Mouse (Mus musculus): ENCODE data around the gene Ric1.

Gene Ric1

GRCm38 (mm10) chr19:29482637-29483036 is 39.4 kb upstream of the Ric1 start:
- no peaks in the 10 kb centered on the region for H3K9me3 ChIP-seq (ENCODE audit: low read length)
- 0 out of 2 replicates have a peak, but pooled peaks cover 3% of the 10 kb centered on the region for H3K27me3 ChIP-seq (ENCODE audit: insufficient read depth, low read length)
- H3K36me3 ChIP-seq (ENCODE audit: insufficient read depth, low read length): no peaks in the 10 kb centered on the region
- TF ChIP-seq POU5F1 (IDR thresholded peaks at IDR 0.05; ENCODE audit: borderline replicate concordance, low read length) (no peak), NANOG (IDR thresholded peaks at IDR 0.05; ENCODE audit: borderline replicate concordance, low read length) (no peak), CTCF (conservative IDR thresholded peaks at IDR 0.05; ENCODE audit: low read length) (no peak)
- no peak overlapping the region for H3K4me3 ChIP-seq (replicated peaks; ENCODE audit: low read length)
- no peaks in the 10 kb centered on the region for H3K4me1 ChIP-seq (replicated peaks; ENCODE audit: low read depth, low read length)

GRCm38 (mm10) chr19:29483386-29483785 is 38.7 kb upstream of the Ric1 start:
- TF ChIP-seq POU5F1 (IDR thresholded peaks at IDR 0.05; ENCODE audit: borderline replicate concordance, low read length): no peak
- no peak for TF ChIP-seq CTCF (conservative IDR thresholded peaks at IDR 0.05; ENCODE audit: low read length)
- TF ChIP-seq NANOG (IDR thresholded peaks at IDR 0.05; ENCODE audit: borderline replicate concordance, low read length): no peak
- no peaks in the 10 kb centered on the region for H3K9me3 ChIP-seq (ENCODE audit: low read length)
- H3K4me1 ChIP-seq (replicated peaks; ENCODE audit: low read depth, low read length): no peaks in the 10 kb centered on the region
- H3K36me3 ChIP-seq (ENCODE audit: insufficient read depth, low read length): no peaks in the 10 kb centered on the region
- 0 out of 2 replicates have a peak, but pooled peaks cover 3% of the 10 kb centered on the region for H3K27me3 ChIP-seq (ENCODE audit: insufficient read depth, low read length)
- H3K4me3 ChIP-seq (replicated peaks; ENCODE audit: low read length): no peak overlapping the region

GRCm38 (mm10) chr19:29484537-29484936 is 37.5 kb upstream of the Ric1 start:
- no peaks in the 10 kb centered on the region for H3K36me3 ChIP-seq (ENCODE audit: insufficient read depth, low read length)
- no peaks in the 10 kb centered on the region for H3K4me1 ChIP-seq (replicated peaks; ENCODE audit: low read depth, low read length)
- H3K9me3 ChIP-seq (ENCODE audit: low read length): no peaks in the 10 kb centered on the region
- H3K27me3 ChIP-seq (ENCODE audit: insufficient read depth, low read length): 0 out of 2 replicates have a peak, but pooled peaks cover 1% of the 10 kb centered on the region
- no peak overlapping the region for H3K4me3 ChIP-seq (replicated peaks; ENCODE audit: low read length)
- TF ChIP-seq CTCF (conservative IDR thresholded peaks at IDR 0.05; ENCODE audit: low read length): no peak
- TF ChIP-seq POU5F1 (IDR thresholded peaks at IDR 0.05; ENCODE audit: borderline replicate concordance, low read length): no peak
- no peak for TF ChIP-seq NANOG (IDR thresholded peaks at IDR 0.05; ENCODE audit: borderline replicate concordance, low read length)

GRCm38 (mm10) chr19:29485257-29485948 is 36.7 kb upstream of the Ric1 start:
- H3K4me1 ChIP-seq (replicated peaks; ENCODE audit: low read depth, low read length): no peaks in the 10 kb centered on the region
- no peak overlapping the region for H3K4me3 ChIP-seq (replicated peaks; ENCODE audit: low read length)
- H3K27me3 ChIP-seq (ENCODE audit: insufficient read depth, low read length): no peaks in the 10 kb centered on the region
- H3K9me3 ChIP-seq (ENCODE audit: low read length): peaks cover 2% of the 10 kb centered on the region; the same call in 1 of the 2 replicates
- TF ChIP-seq CTCF (conservative IDR thresholded peaks at IDR 0.05; ENCODE audit: low read length): no peak
- TF ChIP-seq POU5F1 (IDR thresholded peaks at IDR 0.05; ENCODE audit: borderline replicate concordance, low read length): no peak
- no peak for TF ChIP-seq NANOG (IDR thresholded peaks at IDR 0.05; ENCODE audit: borderline replicate concordance, low read length)
- H3K36me3 ChIP-seq (ENCODE audit: insufficient read depth, low read length): no peaks in the 10 kb centered on the region

GRCm38 (mm10) chr19:29486545-29487206 is 35.4 kb upstream of the Ric1 start:
- TF ChIP-seq NANOG (IDR thresholded peaks at IDR 0.05; ENCODE audit: borderline replicate concordance, low read length) (no peak), CTCF (conservative IDR thresholded peaks at IDR 0.05; ENCODE audit: low read length) (no peak), POU5F1 (IDR thresholded peaks at IDR 0.05; ENCODE audit: borderline replicate concordance, low read length) (no peak)
- no peaks in the 10 kb centered on the region for H3K36me3 ChIP-seq (ENCODE audit: insufficient read depth, low read length)
- no peak overlapping the region for H3K4me3 ChIP-seq (replicated peaks; ENCODE audit: low read length)
- H3K9me3 ChIP-seq (ENCODE audit: low read length): peaks cover 15% of the 10 kb centered on the region
- H3K27me3 ChIP-seq (ENCODE audit: insufficient read depth, low read length): no peaks in the 10 kb centered on the region
- H3K4me1 ChIP-seq (replicated peaks; ENCODE audit: low read depth, low read length): no peaks in the 10 kb centered on the region

GRCm38 (mm10) chr19:29487326-29488072 is 34.6 kb upstream of the Ric1 start:
- Histone ChIP-seq H3K4me1 (replicated peaks; ENCODE audit: low read depth, low read length) (no peaks in the 10 kb centered on the region), H3K9me3 (ENCODE audit: low read length) (peaks cover 16% of the 10 kb centered on the region), H3K27me3 (ENCODE audit: insufficient read depth, low read length) (no peaks in the 10 kb centered on the region), H3K36me3 (ENCODE audit: insufficient read depth, low read length) (no peaks in the 10 kb centered on the region), H3K4me3 (replicated peaks; ENCODE audit: low read length) (no peak overlapping the region)
- TF ChIP-seq POU5F1 (IDR thresholded peaks at IDR 0.05; ENCODE audit: borderline replicate concordance, low read length): no peak
- TF ChIP-seq NANOG (IDR thresholded peaks at IDR 0.05; ENCODE audit: borderline replicate concordance, low read length): no peak
- TF ChIP-seq CTCF (conservative IDR thresholded peaks at IDR 0.05; ENCODE audit: low read length): no peak

- Histone ChIP-seq H3K9me3 (ENCODE audit: low read length) (peaks cover 16% of the 10 kb centered on the region), H3K4me1 (replicated peaks; ENCODE audit: low read depth, low read length) (no peaks in the 10 kb centered on the region), H3K36me3 (ENCODE audit: insufficient read depth, low read length) (no peaks in the 10 kb centered on the region), H3K27me3 (ENCODE audit: insufficient read depth, low read length) (no peaks in the 10 kb centered on the region), H3K4me3 (replicated peaks; ENCODE audit: low read length) (no peak overlapping the region)
- TF ChIP-seq NANOG (IDR thresholded peaks at IDR 0.05; ENCODE audit: borderline replicate concordance, low read length): no peak
- no peak for TF ChIP-seq POU5F1 (IDR thresholded peaks at IDR 0.05; ENCODE audit: borderline replicate concordance, low read length)
- TF ChIP-seq CTCF (conservative IDR thresholded peaks at IDR 0.05; ENCODE audit: low read length): no peak
Observed at GRCm38 (mm10) chr19:29488073-29488390, 34.0 kb upstream of the Ric1 start.

GRCm38 (mm10) chr19:29488420-29488819 is 33.7 kb upstream of the Ric1 start:
- H3K9me3 ChIP-seq (ENCODE audit: low read length): peaks cover 16% of the 10 kb centered on the region
- H3K36me3 ChIP-seq (ENCODE audit: insufficient read depth, low read length): no peaks in the 10 kb centered on the region
- TF ChIP-seq NANOG (IDR thresholded peaks at IDR 0.05; ENCODE audit: borderline replicate concordance, low read length) (no peak), POU5F1 (IDR thresholded peaks at IDR 0.05; ENCODE audit: borderline replicate concordance, low read length) (no peak), CTCF (conservative IDR thresholded peaks at IDR 0.05; ENCODE audit: low read length) (no peak)
- no peaks in the 10 kb centered on the region for H3K4me1 ChIP-seq (replicated peaks; ENCODE audit: low read depth, low read length)
- no peak overlapping the region for H3K4me3 ChIP-seq (replicated peaks; ENCODE audit: low read length)
- H3K27me3 ChIP-seq (ENCODE audit: insufficient read depth, low read length): no peaks in the 10 kb centered on the region

Data from E14TG2a.4 (cell line).